Mouse (Mus musculus) CH12.LX (cell line): ENCODE measurements around the gene Entpd2.

ENCODE experiments used
- CTCF ChIP-seq, 2 experiments: IDR thresholded peaks in 1 of 2; conservative IDR thresholded peaks in 1 of 2; 2 replicates each; pipeline ENCODE4 v1.5.1; 2011 to 2012; ENCODE audit warnings: low read depth in 2 of 2, low read length in 2 of 2, improper control_type of control experiment in 1 of 2, inconsistent platforms in 1 of 2, mild to moderate bottlenecking in 1 of 2, moderate library complexity in 1 of 2
- EP300 ChIP-seq: IDR thresholded peaks from 2 replicates; pipeline ENCODE4 v1.6.1; 2011; ENCODE audit warnings: low read length, improper control_type of control experiment
- MAX ChIP-seq: IDR thresholded peaks from 2 replicates; pipeline ENCODE4 v1.6.1; 2011; ENCODE audit warnings: low read length, improper control_type of control experiment
- NELFE ChIP-seq: IDR thresholded peaks from 2 replicates; pipeline ENCODE4 v1.6.1; 2011; ENCODE audit warnings: low read depth, low read length, improper control_type of control experiment
- PAX5 ChIP-seq: IDR thresholded peaks from 2 replicates; pipeline ENCODE4 v1.6.1; 2012; ENCODE audit warnings: low read length, inconsistent platforms, mixed read lengths
- POLR2A ChIP-seq: IDR thresholded peaks from 2 replicates; pipeline ENCODE4 v1.6.1; 2011; ENCODE audit warnings: low read depth, mild to moderate bottlenecking, improper control_type of control experiment, low read length
- RCOR1 ChIP-seq: conservative IDR thresholded peaks from 2 replicates; pipeline ENCODE4 v1.6.1; 2012; ENCODE audit warnings: low read depth, mild to moderate bottlenecking, inconsistent platforms, low read length, improper control_type of control experiment
- TCF12 ChIP-seq: IDR thresholded peaks from 2 replicates; pipeline ENCODE4 v1.6.1; 2014; ENCODE audit warnings: low read depth, mild to moderate bottlenecking, inconsistent platforms, low read length, improper control_type of control experiment
- ZC3H11A ChIP-seq: IDR thresholded peaks from 2 replicates; pipeline ENCODE4 v1.6.1; 2012; ENCODE audit warnings: low read depth, mild to moderate bottlenecking, inconsistent platforms, low read length, improper control_type of control experiment

DNA sequence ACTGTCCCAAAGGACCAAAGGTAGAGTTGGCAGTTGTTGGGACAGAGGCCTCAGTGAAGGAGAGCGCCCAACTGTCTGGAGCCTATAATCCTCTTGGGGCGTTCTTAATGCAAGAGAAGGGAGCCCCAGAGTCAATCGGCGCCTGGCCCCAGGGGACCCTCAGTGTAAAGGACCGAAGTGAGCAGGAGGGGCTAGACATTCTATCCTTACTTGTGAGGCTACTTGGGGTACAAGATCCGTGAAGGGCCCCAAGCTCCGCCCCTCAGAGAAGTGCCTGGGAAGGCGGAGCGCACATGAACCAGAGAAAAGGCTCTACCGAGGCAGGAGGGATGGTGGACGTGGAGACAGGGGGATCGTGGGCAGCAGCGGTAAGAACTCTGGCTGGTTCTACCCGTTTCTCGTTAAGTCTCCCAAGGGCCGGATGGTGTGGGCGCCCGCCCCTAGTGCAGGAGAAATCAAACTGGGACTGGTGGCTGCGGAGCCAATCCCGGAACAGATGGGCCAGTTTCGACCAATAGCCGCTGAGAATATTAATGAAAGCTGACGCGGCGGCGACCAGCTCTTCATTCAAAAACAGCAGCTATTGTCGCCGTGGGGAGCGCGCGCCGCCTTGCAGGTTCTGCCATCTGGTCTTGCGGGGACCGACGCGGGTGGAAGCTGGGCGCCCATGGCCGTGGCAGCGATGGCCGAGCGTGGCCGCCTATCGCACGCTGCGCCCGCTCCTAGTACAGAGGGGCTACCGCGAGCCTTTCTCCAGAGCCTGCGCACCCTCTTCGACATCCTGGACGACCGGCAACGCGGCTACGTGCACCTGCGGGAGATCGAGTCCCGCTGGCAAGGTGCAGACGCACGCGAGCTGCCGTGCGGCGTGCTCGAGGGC, 23.7 kb upstream of the Entpd2 start, which contains the start of gene Sapcd2:
- TF ChIP-seq EP300 (no peak), CTCF (conservative IDR thresholded peaks at IDR 0.05 in 1 of 2, IDR thresholded peaks at IDR 0.05 in 1 of 2; ENCODE audit: low read depth in 2 of 2, low read length in 2 of 2) (no peak), ZC3H11A (no peak), TCF12 (peak; percentile 78; the same call in 1 of the 2 replicates), POLR2A (peak; percentile 85), NELFE (peak; percentile 85), MAX (peak; percentile 80), RCOR1 (no peak), PAX5 (no peak)
